19 mouse cellular contexts compared by ENCODE assay signal in genomic region chr6:18517626-18518025, GRCm38 (mm10). TPM values are rescaled to one million over a fixed set of nuclear protein-coding genes. Genes with fewer than 3 reads are reported as not detected.
DNase-seq lines count a peak whose midpoint lies in the region; ATAC-seq lines count a peak whose summit lies in the region.
"Had no signal": no experiment of that assay in that cellular context is flagged by ENCODE, and none has a peak within 500 bp of the region (broad histone marks: within the 10 kb centered on the region; RNA-seq: fewer than 3 reads in every experiment).

No protein-coding gene starts in this region.

- no peaks in the 10 kb centered on the region for H3K36me3 ChIP-seq in embryonic facial prominence, embryonic 14.5 days (ENCODE audit: control insufficient read depth, insufficient read depth, low read length)
- no peaks in the 10 kb centered on the region for H3K36me3 ChIP-seq in embryonic facial prominence, embryonic 10.5 days (replicated peaks)
- H3K36me3 ChIP-seq: embryonic facial prominence, embryonic 12.5 days; heart, embryonic 12.5 days; hindbrain, embryonic 15.5 days had no signal

- ATAC-seq in embryonic facial prominence, embryonic 14.5 days (ENCODE audit: low read depth) = no peak
- peak; percentile 58 for ATAC-seq in frontal cortex, adult (ENCODE audit: low TSS enrichment)
- peak; percentile 90 for ATAC-seq in common myeloid progenitor, adult 5-6 weeks (replicated peaks; ENCODE audit: low read depth, poor library complexity, severe bottlenecking)
- ATAC-seq in megakaryocyte progenitor cell, adult 5-6 weeks (replicated peaks; ENCODE audit: poor library complexity) = peak; percentile 92
- ATAC-seq: inflammation-experienced regulatory T-cells, adult 6 months; intestine, postnatal 0 days had no signal

- no peak overlapping the region for H3K9ac ChIP-seq in embryonic facial prominence, embryonic 14.5 days (ENCODE audit: low read depth, low read length)
- H3K9ac ChIP-seq: embryonic facial prominence, embryonic 12.5 days; heart, embryonic 12.5 days; hindbrain, embryonic 15.5 days had no signal

- H3K27ac ChIP-seq in embryonic facial prominence, embryonic 14.5 days (replicated peaks; ENCODE audit: low read depth, low read length) = no peak overlapping the region
- H3K27ac ChIP-seq in embryonic facial prominence, embryonic 10.5 days (replicated peaks) = no peak overlapping the region
- H3K27ac ChIP-seq: embryonic facial prominence, embryonic 12.5 days; heart, adult 2 months; hindbrain, embryonic 15.5 days had no signal

- no peak overlapping the region for H3K4me2 ChIP-seq in embryonic facial prominence, embryonic 14.5 days (ENCODE audit: low read depth, low read length)
- H3K4me2 ChIP-seq: embryonic facial prominence, embryonic 12.5 days; heart, embryonic 12.5 days; hindbrain, embryonic 15.5 days had no signal

- WGBS in embryonic facial prominence, embryonic 14.5 days = 57% methylated on average over 2 of the region's 2 CpGs
- WGBS in embryonic facial prominence, embryonic 10.5 days = 78% methylated on average over 2 of the region's 2 CpGs

- H3K9me3 ChIP-seq in embryonic facial prominence, embryonic 14.5 days (ENCODE audit: control insufficient read depth, low read length) = peaks cover 8% of the 10 kb centered on the region; the same call in 1 of the 2 replicates
- H3K9me3 ChIP-seq in embryonic facial prominence, embryonic 10.5 days = no peaks in the 10 kb centered on the region
- H3K9me3 ChIP-seq: hindbrain, embryonic 15.5 days had no signal

- H3K4me1 ChIP-seq in embryonic facial prominence, embryonic 14.5 days (ENCODE audit: control insufficient read depth, insufficient read depth, low read length) = peaks cover 6% of the 10 kb centered on the region; the same call in 1 of the 2 replicates
- peaks cover 19% of the 10 kb centered on the region for H3K4me1 ChIP-seq in embryonic facial prominence, embryonic 10.5 days

- H3K27me3 ChIP-seq in embryonic facial prominence, embryonic 14.5 days (replicated peaks; ENCODE audit: control insufficient read depth, insufficient read depth, low read length) = peaks cover 11% of the 10 kb centered on the region
- peaks cover 20% of the 10 kb centered on the region for H3K27me3 ChIP-seq in embryonic facial prominence, embryonic 10.5 days (replicated peaks; ENCODE audit: low read depth, poor library complexity, severe bottlenecking)
- H3K27me3 ChIP-seq: hindbrain, embryonic 15.5 days had no signal

- DNase-seq in embryonic facial prominence, embryonic 14.5 days (ENCODE audit: low spot score) = peak; percentile 27
- no peak for DNase-seq in embryonic facial prominence, embryonic 10.5 days (ENCODE audit: low spot score)
- no peak for DNase-seq in frontal cortex, postnatal 10 days (ENCODE audit: low spot score in 2 of 2)
- no peak for DNase-seq in thymus, postnatal 0 days (ENCODE audit: low spot score)
- DNase-seq: adrenal gland, postnatal 14 days; cerebellum, adult 18-20 months; cerebellum, adult 9-11 months; embryo, embryonic 11 days; gastrocnemius, postnatal 10 days; heart, adult 2 months had no signal

- H3K4me3 ChIP-seq in embryonic facial prominence, embryonic 14.5 days (ENCODE audit: low read depth, low read length) = no peak overlapping the region
- no peak overlapping the region for H3K4me3 ChIP-seq in embryonic facial prominence, embryonic 10.5 days
- H3K4me3 ChIP-seq: embryonic facial prominence, embryonic 12.5 days; heart, adult 2 months; heart, embryonic 12.5 days; hindbrain, embryonic 15.5 days had no signal

RNA-seq across cellular contexts. Expression of gene Cttnbp2, which starts 3.0 kb away (rescaled TPM):
- 14.4 and 19.4 TPM in 2 replicates for polyA plus RNA-seq in embryonic facial prominence, embryonic 14.5 days (2014; fragmentation: Nextera tagmentation; extraction: Ambion mirVana)
- polyA plus RNA-seq in embryonic facial prominence, embryonic 10.5 days (2016; fragmentation: Nextera tagmentation; extraction: Ambion mirVana) = 10.9 and 14.9 TPM in 2 replicates
- total RNA-seq in common myeloid progenitor, adult 5-6 weeks (2017) = not detected in 2 replicates
- not detected in 2 replicates for total RNA-seq in megakaryocyte progenitor cell, adult 5-6 weeks (2015)
- total RNA-seq in megakaryocyte progenitor cell, adult 5-6 weeks (2017) = 0.10 TPM in 1 of 2 replicates, not detected in the other
- 0.35 and 0.90 TPM in 2 replicates for polyA plus RNA-seq in thymus, postnatal 0 days (2015; fragmentation: Nextera tagmentation; extraction: Ambion mirVana)
- polyA plus RNA-seq: C2C12 had no signal
